Mouse (Mus musculus): Measurements from ENCODE around the gene Mrps11.

- TF ChIP-seq CTCF (conservative IDR thresholded peaks at IDR 0.05; ENCODE audit: insufficient read depth, insufficient read length, low read depth, low read length) (no peak), POLR2A (IDR thresholded peaks at IDR 0.05; ENCODE audit: low read depth, low read length) (no peak)
Measured at GRCm38 (mm10) chr7:78814766-78815165, 31.8 kb downstream of the Mrps11 start.
